Mouse (Mus musculus): ENCODE measurements around the gene Pfn1. TPM values are rescaled to one million over a fixed set of nuclear protein-coding genes. Genes with fewer than 3 reads are reported as not detected.

Gene Pfn1
- polyA plus RNA-seq, 3 experiments from 2014 or later, result 3,037 to 4,758 (median 3,214) TPM

DNA sequence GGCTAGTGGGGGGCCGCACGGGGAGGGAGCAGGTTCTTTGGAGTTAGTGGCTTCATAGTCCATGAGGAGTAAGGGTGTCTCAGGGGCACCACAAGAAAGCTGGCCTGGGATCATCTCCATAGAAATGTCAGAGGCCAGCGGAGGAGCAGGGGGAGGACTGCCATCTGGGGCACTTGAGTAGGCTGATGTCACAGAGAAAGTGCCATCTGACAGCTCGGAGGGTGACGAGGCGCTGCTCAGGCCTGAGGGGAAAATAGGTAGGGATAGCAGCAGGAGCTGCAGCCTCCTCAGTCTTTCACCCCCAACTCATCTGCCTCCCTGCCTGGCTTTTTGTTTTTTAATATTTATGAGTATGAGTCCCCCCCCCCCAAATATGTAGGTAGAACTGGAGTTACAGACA, 19.6 kb upstream of the Pfn1 start:
- no peak for ATAC-seq

DNA sequence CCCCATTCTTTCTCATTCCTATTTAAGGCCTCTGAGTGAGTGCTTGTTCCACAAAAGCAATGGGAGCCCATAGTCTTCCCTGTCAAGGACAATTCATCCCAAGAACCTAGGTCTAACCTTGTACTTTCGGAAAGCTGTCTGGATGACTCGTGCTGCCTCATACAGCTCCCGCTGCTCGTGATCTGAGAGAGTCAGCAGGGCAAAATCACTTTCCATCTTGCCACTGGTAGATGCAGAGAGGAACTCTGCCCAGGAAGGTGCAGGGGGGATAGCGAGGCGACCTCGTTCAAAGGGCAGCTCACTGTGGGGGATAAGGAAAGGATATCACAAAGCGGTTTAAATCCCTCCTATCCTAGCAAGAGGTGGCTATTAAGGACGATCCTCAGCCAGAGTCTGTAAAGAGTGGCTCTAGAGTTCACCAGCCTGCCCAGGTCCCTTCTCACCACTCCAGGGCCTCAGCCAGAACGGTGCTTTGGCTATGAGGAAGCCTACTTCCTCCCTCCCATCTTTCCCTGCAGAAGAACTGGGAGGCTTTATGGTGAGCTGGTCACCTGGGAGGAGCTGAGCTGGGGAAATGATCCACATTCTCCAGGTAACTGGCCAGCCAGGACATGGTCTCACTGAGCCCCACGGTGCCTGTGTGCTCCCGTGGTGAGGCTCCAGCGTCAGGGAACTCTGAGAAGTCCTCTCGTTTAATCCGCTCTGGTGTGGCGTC, 17.0 kb upstream of the Pfn1 start:
- ATAC-seq, result no peak

DNA sequence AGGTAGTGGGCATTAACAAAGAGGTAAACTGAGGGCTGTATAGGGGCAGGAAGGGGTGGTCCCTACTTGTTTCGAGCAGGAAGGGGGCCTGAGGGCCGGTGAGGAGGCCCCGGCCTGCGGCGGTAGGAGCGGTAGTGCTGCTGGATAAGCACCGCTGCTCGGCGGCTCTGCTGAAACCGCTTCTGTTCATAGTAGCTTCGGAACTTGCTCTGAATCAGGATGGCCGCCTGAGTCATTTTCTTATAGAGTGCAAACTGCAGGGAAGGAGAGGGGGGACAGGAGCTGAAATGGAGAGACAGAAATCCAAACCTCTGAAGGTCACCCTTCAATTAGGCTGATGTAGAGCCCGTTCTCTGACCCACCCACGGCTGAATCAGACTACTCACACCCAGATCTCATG, 16.0 kb upstream of the Pfn1 start:
- ATAC-seq, result no peak

DNA sequence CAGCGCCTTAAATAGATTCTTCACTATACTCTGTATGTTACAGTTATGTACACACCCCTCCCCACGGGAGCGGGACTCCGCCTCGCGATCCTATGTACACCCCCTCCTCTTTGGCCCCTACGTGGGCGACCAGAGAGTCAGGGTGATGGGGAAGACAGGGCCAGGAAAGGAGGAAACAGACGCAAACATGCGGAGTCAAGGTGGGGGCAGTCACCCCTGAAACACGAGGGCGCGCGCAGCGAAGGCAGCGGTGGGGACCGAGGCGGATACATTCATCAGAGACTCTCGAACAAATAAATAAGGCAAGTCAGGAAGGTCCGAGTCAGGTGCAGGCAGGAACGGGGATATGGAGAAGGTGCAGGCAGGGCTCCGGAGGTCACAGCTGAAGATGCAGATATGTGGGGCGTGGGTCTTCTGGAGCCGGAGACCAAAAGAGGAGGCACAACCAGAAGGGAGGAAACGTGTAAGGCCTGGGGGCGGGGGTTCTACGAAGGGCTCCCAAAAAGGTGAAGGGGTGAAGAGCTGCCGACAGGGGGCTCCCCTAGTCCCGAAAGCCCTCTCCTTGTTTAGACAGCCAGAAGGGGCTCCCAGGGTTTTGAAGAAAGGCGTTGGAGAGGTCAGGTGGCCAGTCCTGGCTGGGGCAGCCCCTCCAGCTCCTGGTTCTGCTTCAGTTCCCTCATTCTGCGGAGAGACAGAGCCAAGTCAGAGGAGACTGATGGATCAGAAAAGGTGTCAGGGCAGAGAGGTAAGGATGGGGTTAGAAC, 15.3 kb upstream of the Pfn1 start:
- peak; percentile 7 for ATAC-seq

DNA sequence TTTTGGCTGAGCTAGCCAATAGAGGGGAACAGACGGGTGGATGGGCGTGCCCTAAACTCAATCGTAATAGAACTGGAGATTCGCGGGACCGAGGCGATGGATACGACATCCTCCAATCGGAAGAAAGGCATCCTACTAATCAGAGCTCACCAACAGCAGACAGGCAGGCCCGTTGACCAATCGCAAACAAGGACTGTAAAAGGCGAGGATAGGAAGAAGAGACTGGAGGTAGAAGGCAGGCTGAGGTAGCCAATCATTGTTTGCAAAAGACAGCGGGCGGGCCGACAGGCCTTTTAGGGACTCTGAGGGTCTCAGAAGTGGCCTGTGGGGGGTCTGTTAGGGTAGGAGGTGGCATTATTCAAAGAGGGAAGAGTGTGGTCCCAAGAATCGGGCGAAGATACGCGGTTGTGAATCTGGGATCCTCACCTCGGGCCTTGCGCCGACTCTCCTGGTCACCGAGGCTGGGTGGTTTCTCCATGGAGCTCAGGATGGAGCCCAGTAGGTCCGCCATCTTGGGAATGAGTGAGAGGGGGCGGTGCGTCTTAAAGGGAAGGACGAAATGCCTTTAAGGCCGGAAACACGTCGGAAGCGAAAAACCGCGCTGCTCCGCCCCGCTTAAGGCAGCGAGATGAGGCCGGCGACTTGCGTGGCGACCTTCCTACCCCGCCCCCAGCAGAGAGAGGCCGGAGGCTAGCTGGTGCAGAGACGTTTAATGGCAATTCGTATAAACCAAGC, 14.5 kb upstream of the Pfn1 start, which contains the start of gene Spag7:
TSS of gene Spag7 (minus strand) at position 646 of the 735 bp plus-strand sequence.
- ATAC-seq, result peak; percentile 89

DNA sequence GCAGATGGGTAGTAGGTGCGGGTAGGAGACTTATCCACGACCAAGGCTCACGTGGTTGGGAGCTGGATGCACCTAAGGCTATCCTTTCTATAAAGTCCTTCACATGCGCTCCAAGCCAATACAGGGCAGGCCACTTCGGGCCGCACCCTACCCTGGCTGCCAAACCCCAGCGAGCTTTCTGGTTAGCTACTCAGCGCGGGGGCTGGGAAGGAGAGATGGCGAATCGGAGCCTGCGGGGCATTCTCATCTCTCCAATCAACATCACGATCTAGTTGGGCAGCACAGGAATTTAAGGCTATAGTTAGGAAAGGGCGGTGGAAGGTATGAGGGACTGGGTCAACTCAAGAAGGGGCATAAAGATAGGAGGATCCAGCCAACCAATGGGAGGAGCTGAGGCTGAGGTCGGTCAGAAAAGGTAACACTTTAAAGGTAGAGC, 13.9 kb upstream of the Pfn1 start:
- peak; percentile 6 for ATAC-seq

DNA sequence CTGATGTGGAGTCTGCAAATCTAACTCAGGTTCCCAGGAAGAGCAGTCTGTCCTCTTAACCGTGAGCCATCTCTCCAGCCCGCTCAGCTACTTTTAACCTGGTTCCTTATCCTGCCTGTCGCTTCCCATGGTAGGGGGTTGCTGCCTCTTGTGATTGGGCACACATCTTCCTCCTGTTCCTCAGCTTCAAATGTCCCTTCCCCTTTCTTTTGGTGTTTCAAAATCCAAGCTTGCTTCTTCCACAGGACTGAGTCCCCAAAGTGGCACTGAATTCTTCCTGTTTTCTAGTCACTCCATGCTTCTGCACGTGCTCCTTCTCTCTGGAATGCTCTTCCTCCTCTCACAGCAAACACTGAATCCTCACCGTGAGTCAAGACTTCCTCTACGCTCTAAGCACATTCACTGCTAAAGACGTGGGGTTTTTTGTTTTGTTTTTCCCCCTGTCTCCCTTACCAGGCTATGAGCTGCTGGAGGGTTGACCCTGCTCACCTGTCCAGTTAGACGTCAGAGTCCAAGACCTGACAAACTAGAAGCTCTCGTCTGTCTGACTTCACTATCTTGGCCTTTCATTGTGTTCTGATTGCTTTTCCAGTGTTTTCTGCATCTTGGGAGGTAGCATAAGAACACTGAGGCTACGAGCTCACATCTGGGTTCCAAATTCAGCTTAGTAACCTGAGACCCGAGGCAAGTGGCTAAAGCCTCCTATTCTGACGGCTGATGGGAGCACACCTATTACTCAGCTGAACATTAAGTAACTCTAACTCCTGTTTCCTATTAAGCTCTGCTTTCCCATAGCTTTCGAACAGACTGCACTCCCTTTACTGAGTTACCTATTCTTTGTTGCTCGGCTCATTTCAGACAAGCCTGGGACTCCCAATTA, 13.1 kb upstream of the Pfn1 start:
- ATAC-seq, result no peak

DNA sequence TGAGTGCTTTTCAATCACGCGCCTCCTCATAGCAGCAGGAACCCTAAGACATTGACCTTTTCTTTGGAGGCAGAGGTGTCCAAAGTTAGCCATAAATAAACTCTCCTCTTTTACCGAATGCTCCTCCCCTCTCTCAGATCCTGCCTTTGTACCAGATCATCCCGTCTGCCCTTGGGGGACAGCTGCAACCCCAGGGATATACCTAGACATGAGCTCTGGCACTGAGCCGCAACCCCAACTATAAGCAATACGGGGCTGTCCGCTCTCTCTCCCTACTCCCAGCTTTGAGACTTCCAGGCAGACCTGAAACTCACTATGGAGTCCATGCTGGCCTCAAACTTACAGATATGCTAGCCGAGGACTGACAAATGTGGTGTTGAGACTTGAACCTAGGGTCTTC, 12.2 kb upstream of the Pfn1 start:
- ATAC-seq, result no peak

DNA sequence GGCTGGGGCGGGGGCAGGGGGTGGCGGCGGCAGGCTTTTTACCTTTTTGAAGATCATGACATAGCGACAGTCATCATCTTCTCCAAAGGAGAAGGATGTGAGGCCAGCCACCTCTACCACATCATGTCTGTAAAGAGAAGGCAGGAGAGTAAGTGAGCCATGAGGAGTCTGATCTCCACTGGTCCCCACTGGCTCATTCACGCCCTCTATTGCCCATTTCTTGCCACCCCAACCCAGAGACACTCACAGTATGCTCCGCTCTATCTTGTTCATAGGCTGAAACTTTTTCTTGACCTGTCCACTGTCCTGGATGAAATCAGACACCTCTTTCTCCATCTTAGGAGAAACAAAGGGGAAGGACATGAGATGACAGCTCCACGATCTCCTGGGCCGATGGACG, 10.3 kb upstream of the Pfn1 start:
- ATAC-seq, result no peak

DNA sequence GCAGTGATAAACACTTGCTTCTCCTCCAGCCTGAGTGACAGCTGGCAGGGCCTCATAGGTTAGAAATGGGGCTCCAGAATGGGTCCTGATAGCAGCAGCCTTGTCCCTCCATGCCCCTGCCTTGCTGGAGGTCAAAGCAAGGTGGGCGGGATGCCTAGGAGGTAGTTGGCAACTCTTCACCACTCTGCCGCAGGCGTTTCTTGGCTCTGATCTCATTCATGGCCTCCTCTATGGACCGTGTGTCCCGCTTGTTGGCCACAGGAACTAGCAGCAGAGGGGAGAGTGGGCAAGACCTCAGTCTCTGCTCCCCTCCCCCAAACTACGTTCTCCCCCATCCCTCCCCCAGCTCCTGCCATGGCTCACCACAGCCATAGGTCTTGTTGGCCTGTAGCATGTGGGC, 9.5 kb upstream of the Pfn1 start:
- ATAC-seq, result no peak

DNA sequence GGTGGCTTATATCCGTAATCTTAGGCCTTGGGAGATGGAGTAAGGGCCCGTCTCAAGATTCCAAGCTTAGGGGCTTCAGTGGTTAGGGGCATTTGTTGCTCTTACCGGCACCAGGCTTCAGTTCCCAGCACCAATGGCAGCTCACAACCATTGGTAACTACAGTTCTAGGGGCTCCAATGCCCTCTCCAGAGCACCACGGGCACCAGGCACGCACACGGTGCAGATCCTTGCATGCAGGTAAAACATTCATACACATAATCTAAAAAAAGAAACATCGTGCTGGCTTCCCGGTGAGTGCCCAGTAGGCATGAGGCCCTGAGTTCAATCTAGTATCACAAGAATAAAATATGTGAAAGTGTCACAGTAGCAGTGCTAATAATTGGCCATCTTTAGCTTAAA, 8.7 kb upstream of the Pfn1 start:
- no peak for ATAC-seq

DNA sequence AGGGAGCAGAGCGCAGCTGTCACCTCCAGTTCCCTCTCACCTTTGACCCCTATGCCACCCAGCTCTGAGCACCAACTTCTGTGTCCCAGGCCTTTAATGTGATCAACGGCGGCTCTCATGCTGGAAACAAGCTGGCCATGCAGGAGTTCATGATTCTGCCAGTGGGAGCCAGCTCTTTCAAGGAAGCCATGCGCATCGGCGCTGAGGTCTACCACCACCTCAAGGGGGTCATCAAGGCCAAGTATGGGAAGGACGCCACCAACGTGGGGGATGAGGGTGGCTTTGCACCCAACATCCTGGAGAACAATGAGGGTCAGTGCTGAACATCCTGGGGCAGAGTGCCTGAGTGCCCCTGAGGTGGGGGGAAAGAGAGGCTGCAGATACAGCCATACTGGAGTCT, 6.1 kb upstream of the Pfn1 start:
- ATAC-seq, result no peak

DNA sequence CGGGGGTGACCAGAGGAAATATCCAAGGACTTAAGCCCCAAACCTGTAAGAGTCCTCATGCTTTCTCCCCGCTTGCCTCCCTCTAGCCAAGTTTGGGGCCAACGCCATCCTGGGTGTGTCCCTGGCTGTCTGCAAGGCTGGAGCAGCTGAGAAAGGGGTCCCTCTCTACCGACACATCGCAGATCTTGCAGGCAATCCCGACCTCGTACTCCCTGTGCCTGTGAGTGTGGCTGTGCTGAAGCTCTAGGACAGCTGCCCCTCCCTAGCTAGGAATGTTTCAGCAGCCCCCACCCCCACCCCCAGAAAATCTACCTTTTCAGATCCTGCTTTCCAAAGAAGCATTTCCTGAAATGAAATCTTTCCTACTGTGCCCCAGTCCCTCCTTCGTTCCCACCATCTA, 4.5 kb upstream of the Pfn1 start:
- ATAC-seq, result no peak

DNA sequence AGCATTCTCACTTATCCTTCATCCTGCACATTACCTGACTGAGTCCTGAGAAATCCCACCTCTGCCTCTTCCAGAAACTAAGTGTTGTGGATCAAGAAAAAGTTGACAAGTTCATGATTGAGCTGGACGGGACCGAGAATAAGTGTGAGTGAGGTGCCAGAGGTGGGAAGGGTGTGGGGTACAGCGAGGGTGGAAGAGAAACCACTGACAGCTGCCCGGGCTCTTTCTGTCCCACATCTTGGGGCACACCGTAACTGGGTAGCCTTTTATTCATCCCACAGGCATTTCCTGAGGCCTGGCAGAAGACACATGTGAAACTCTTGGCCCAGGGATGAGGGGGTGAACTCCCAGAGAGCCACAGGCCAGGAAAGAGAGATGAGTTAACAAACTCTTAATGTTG, 4.1 kb upstream of the Pfn1 start:
- no peak for ATAC-seq

DNA sequence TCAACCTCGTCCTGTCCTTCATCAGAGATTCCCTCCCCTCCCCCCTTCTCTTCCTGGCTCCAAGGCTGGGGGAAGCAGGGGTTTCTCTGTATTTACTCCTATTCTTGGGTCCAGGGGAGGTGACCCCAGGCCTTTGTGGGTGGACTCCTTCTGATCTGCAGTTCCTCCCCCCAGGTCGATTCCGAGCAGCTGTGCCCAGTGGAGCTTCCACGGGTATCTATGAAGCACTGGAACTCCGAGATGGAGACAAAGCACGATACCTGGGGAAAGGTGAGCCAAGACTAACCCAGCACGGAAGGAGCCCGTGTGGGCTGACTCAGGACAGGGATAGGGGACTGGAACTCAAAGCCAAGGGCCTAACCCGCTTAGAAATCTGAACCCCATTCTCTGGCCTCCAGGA, 3.5 kb upstream of the Pfn1 start:
- ATAC-seq, result no peak

DNA sequence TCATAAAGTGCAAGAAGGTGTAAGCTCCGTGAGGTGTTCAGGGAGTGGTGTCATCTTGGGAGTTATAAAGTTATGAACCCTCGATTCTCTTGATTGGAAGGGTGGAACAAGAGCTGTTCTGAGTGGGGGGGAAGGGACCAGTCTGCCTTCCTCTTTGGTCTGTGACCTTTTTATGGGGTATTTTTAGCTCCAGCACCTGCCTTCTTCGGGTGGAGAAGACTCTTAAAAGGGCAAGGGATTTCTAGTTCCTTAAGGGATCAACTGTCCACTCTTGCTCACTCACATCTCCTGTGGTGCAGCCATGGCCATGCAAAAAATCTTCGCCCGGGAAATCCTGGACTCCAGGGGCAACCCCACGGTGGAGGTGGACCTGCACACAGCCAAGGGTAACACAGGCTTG, 3.1 kb upstream of the Pfn1 start:
- ATAC-seq, result no peak

DNA sequence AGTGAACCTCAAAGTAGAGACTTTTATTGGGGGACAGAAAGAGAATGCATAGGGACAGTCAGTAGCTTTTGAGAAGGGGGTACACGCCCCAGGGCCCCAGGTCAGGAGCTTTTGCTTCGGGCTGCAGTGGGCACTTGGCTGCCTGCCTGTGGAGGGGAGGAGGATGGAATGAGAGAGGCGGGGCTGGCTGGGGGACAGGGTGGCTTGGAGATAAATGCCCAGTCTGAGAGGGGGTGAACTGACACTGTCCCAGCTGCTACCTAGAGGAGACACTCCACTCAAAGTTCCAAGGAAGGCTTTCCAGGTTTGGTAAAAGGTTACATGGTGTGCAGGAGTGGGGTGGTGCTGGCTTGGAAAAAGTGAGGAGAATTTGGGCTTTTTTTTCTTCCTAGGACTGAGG, 2.5 kb upstream of the Pfn1 start, which contains the start of gene Eno3:
TSS of gene Eno3 (plus strand) at position 239 of the 400 bp plus-strand sequence.
- no peak for ATAC-seq

DNA sequence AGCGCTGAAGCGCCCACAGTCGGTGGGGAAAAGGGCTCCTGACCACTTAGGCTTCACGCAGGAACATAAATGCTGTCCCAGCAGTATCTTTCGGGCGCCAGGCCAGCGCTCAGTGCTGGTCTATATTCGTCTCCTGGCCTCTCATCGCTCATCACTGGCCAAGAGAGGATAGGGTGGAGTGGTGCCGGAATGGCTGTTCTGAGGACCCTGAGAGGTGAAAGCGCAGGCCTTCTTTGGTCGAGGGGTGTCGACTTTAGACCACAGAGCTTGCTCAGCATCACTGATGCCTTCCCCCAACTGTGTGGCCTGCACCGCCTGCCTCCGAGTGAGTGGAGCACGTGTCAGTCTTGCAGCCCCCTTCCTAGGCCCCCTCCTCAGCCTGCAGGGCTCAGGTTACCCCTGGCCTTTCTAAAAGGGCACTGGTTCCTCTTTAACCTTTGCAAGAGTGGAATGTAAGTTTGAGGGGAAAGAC, 2.0 kb upstream of the Pfn1 start:
- ATAC-seq, result no peak

DNA sequence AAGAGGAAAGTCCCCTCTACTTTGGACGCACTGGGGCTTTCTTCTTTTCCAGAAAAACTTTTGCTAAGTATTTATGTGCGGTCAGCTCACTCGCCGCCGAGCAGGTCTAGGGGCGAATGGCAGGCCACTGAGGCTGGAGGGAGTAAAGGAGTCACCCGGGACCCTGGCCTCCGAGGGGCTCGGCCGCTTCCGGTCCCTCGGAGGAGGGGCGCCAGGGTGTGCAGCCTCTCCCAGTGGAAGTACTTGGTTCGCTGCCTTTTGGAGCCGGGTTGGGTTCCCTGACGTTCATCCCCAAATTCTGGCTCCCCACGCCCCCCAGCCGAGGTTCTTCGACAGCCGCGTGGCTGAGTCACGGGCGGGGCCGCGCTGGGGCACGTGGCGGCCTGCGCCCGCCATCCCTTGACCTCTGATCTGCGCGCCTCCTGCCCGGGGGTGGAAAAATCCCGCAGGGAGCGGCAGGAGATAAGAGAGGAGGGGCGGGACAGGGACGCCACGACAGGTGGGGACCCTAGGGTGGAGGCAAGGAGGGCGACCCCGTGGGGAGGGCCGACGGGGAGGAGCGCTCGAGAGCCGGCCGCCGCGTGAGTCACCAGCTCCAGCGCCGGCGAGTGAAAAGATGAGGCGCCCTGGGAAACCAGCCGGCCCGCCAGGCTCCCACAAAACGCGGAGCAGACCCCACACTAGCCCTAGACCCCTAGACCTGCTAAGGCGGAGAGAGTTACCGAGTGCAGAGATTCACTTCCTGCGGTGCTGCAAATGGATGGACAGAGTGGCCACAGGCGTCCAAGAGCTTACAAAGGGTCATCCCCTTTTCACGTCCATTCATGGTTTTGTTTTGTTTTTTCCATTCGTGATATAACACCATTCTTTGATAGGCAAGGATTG, 1.4 kb upstream of the Pfn1 start:
- peak; percentile 9 for ATAC-seq

DNA sequence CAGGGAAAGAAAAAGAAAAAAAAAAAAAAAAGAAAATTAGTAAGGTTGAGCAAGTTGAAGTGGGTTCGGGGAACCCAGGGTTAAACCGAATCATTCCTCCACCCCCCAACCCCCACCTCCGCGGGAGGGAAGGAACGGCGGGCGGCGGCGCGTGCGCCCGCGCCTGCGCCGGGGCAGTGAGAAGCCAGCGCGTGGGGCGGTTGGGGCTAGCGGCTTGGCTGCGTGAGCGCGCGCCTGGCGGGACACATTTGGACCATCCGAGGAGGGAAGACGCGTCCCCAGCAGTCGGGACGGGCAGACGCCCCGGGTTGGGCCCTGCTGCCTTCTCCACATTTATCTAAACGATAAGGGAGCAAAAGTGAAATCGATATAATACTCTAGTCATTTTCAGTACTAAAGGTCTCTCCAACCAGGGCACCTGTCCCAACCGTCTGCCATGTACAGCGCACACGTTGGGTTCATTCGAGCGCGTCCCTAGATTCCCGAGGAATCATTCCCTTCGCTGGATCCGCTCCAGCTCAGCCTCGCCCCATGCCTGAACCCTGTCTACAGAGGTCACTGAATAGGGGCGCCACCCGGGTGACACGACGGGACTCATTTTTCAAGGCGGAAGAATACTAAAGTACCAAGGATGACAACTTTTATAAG, 603 bp upstream of the Pfn1 start:
- ATAC-seq, result peak; percentile 27
